Mouse (Mus musculus) olfactory bulb, adult 2 months (tissue): ENCODE results near the gene Ndufs7. TPM values are rescaled to one million over a fixed set of nuclear protein-coding genes. Genes with fewer than 3 reads are reported as not detected.

Experiments
- H3K27ac ChIP-seq: fragments of 200-500 bp; 2 replicates; pipeline ENCODE4 v1.5.1; 2012; ENCODE audit warnings: low read depth, low read length; ENCODE audit not compliant: insufficient read depth
- H3K4me1 ChIP-seq: fragments of 200-500 bp; 2 replicates; pipeline ENCODE4 v1.6.1; 2012; ENCODE audit warnings: low read length; ENCODE audit not compliant: control insufficient read depth, insufficient read depth
- H3K4me3 ChIP-seq: fragments of 200-500 bp; 2 replicates; pipeline ENCODE4 v1.5.1; 2012; ENCODE audit warnings: mild to moderate bottlenecking, low read depth, low read length, moderate library complexity; ENCODE audit not compliant: insufficient read depth
- CTCF ChIP-seq: fragments of 200-500 bp; IDR thresholded peaks from 2 replicates; pipeline ENCODE4 v1.5.1; 2012; ENCODE audit warnings: low read depth, mild to moderate bottlenecking, low read length, moderate library complexity; ENCODE audit not compliant: insufficient read depth
- POLR2A ChIP-seq: fragments of 200-500 bp; IDR thresholded peaks from 2 replicates; pipeline ENCODE4 v1.6.1; 2012; ENCODE audit warnings: mild to moderate bottlenecking, low read depth, low read length, moderate library complexity; ENCODE audit not compliant: insufficient read depth
- WGBS: fragments of 180-500 bp; shearing (Covaris S2); methylation state at CpG from one replicate; pipeline ENCODE4 v1.1.7; 2018; 5-methylcytosine and 5-hydroxymethylcytosine counted together
- polyA plus RNA-seq: library from polyadenylated mRNA; stranded (reverse); fragments of >200 nt; gene quantifications from 2 replicates; pipeline ENCODE4 v1.2.4, GENCODE M21; 2012; ENCODE audit warnings: low replicate concordance; ENCODE audit not compliant: missing spikeins, insufficient read depth, insufficient read length

Gene Ndufs7
- polyA plus RNA-seq, 1 experiment, result not detected

DNA sequence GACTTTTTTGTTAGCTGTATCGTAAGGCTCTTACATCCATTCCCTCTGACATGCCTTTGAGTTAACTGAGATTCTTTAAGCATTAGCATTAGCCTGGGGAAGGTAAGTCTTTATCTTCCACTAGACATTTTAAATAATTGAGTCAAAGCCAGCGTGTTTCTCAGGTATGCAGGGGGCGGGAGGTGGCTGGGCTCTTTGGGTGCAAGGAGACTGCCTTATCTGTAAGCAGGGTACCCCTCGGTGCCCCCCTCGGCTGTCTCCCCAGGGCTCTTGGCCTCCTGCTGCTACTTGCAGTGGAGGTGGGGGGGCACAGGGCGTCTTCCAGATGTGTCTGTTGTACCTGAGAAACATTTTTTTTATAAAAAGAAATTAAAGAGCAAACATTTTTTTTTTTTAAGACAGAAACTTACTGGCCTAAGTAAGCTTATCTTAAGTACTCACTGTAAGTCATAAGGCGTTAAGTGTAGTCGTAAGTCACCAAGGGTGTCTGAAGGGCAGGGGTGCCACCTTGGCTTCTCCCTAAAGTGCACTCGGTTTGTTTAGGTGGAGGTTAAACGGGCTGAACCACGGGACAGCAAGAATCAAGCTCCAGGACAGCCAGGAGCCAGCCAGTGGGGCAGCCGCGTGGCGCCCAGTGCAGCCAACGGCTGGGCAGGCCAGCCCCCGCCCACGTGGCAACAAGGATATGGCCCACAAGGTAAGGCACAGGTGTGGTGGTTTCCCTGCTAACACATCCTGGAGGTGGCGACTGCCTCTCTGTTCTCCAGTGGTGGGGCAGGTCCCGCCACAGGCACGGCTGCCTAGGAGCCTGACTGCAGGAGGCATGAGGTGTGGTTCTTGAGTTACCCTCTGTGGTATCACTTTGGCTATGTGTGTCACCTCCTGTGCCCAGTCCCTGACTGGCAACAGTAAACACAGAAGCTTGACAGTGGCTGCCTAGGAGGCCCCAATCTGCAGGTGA, 33.8 kb downstream of the Ndufs7 start:
- TF ChIP-seq POLR2A (no peak), CTCF (no peak)
- Histone ChIP-seq H3K4me3 (no peak overlapping the region), H3K4me1 (peaks cover 24% of the 10 kb centered on the region), H3K27ac (no peak overlapping the region)
- WGBS, result 86% methylated on average over 20 of the region's 20 CpGs

DNA sequence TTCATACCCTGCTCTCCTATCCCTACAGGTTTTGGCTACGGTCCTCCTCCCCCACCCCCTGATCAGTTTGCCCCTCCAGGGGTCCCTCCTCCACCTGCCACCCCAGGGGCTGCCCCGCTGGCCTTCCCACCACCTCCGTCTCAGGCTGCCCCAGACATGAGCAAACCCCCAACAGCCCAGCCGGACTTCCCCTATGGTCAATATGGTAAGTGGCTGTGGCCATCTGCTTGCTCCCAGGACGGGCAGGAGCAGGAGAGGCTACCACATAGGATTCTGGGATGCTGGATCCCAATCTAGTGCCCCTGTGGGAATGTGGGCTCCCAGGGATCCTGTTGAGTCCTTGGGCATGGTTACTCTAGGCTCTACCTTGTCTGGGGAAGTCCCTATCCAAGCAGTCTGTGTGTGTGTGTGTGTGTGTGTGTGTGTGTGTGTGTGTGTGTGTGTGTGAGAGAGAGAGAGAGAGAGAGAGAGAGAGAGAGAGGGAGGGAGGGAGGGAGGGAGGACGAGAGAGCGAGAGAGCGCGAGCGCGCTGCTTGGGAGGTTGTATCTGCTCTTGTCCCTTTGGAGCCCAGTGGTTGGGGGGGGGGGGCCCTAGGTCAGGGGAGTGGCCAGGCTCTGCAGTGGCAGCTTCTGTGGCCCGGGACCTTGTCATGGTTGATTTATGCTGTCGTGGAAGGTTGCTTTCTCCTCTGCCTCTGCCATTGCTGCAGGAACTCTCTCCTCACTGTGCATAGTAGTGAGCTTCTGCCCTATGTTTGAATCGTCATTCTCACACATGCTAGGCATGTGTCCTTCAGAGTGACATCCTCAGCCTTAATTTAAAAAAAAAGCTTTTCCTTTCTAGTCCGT, 36.5 kb downstream of the Ndufs7 start:
- Histone ChIP-seq H3K27ac (no peak overlapping the region), H3K4me3 (no peak overlapping the region), H3K4me1 (peaks cover 18% of the 10 kb centered on the region)
- TF ChIP-seq CTCF, result no peak
- no peak for TF ChIP-seq POLR2A
- 79% methylated on average over 9 of the region's 15 CpGs for WGBS

- Histone ChIP-seq H3K27ac (no peak overlapping the region), H3K4me3 (no peak overlapping the region), H3K4me1 (peaks cover 2% of the 10 kb centered on the region)
- WGBS, result 96% methylated on average over 12 of the region's 12 CpGs
- TF ChIP-seq CTCF, result no peak
- TF ChIP-seq POLR2A, result no peak
These were observed 39.2 kb downstream of the Ndufs7 start for GRCm38 (mm10) chr10:80288097-80288496.

DNA sequence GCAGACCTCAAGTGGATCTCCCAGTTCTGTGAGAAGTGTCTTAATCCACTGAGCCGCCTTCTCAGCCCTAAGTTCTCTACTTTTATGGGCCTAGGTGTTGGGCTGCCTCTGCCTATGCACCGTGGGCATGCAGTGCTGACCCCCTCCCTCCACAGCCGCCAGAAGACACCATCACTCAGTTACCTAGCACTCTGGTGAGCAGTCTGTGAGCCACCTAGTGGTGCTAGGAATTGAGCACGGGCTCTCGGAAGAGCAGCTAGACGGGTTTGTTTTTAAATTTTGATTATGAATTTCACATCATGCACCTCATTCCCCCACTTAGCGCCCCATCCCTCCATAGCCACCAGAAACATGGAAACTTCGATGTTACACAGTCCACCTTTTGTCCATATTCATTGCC, 39.7 kb downstream of the Ndufs7 start:
- WGBS, result 62% methylated on average over 8 of the region's 8 CpGs

DNA sequence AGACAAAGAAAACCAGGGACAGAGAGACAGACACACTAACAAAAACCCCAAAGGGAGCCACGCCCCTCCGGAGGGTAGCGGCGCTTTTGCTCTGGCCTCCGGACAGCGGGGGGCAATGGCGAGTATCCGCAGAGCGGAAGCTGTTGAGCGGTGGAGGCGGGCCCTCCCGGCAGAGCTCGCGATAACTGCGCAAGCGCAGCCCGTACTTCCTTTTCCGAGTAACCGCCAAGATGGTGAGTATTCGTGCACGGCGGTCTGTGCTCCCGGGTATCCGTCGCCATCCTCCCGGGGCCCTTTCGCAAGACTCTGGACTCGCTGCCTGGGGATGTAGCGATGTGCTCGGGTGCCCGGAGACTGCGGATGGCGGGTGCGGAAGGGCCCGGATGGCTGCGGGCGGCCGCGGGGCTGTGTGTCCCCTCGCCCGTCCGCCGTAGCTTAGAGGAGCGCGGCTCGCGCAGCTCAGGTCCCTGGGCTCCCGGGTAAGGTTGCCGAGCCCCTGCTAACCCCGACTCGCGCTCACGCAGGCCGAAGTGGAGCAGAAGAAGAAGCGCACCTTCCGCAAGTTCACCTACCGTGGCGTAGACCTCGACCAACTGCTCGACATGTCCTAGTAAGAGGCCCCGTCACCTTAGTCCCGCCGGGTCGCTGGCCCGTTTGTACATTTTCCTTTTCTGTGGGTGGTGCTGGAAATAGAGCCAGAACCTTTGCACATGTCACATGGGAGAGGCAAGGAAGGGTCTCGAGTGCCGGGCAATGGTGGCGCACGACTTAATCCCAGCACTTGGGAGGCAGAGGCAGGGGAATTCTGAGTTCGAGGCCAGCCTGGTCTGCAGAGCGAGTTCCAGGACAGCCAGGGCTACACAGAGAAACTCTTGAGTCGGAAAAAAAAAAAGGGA, 43.6 kb downstream of the Ndufs7 start, which contains the start of gene Rps15:
TSS of gene Rps15 (plus strand) at position 203 of the 896 bp plus-strand sequence.
- under 1% methylated on average over 72 of the region's 72 CpGs for WGBS
- TF ChIP-seq CTCF, result peak; percentile 46; the same call in 1 of the 2 replicates
- peak; percentile 92 for TF ChIP-seq POLR2A
- peak within 1 kb of the TSS; percentile 77; the same call in 1 of the 2 replicates for H3K27ac ChIP-seq
- peak within 1 kb of the TSS; percentile 91 for H3K4me3 ChIP-seq
- peaks cover 31% of the 10 kb centered on the region for H3K4me1 ChIP-seq

More for the DNA sequence above, 39.7 kb downstream of the Ndufs7 start:
- TF ChIP-seq CTCF (no peak), POLR2A (no peak)
- Histone ChIP-seq H3K4me3 (no peak overlapping the region), H3K4me1 (peaks cover 8% of the 10 kb centered on the region), H3K27ac (no peak overlapping the region)

GRCm38 (mm10) chr10:80293325-80293724, 44.4 kb downstream of the Ndufs7 start:
- H3K4me1 ChIP-seq, result peaks cover 39% of the 10 kb centered on the region
- H3K27ac ChIP-seq, result no peak overlapping the region
- 11% methylated on average over 14 of the region's 14 CpGs for WGBS
- H3K4me3 ChIP-seq, result peak overlapping the region; percentile 91
- no peak for TF ChIP-seq POLR2A
- no peak for TF ChIP-seq CTCF

DNA sequence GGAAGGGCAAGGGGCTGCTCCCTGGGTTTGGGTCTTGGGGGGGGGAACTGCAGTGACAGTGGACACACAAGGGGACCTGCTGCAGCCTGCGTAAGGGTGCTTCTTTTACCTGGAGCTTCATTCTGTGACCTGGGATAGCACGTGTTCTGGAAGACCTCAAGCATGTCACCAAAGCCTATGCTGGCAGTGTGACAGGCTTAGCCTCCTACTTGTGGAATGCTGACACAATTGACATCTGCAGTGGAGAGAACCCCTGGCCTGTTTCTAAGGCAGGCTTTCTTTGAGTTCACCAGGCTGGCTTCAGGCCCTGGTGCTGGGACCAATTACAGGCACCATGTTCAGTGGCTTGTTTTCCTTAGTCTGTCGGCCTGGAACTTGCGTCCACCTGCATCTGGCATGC, 45.4 kb downstream of the Ndufs7 start:
- 74% methylated on average over 4 of the region's 4 CpGs for WGBS

GRCm38 (mm10) chr10:80294788-80295303, 45.9 kb downstream of the Ndufs7 start:
- Histone ChIP-seq H3K27ac (no peak overlapping the region), H3K4me1 (peaks cover 47% of the 10 kb centered on the region), H3K4me3 (no peak overlapping the region)
- TF ChIP-seq POLR2A, result no peak
- no peak for TF ChIP-seq CTCF
- 57% methylated on average over 7 of the region's 7 CpGs for WGBS

More for the DNA sequence above, 45.4 kb downstream of the Ndufs7 start:
- Histone ChIP-seq H3K4me1 (peaks cover 43% of the 10 kb centered on the region), H3K4me3 (no peak overlapping the region), H3K27ac (no peak overlapping the region)
- no peak for TF ChIP-seq POLR2A
- no peak for TF ChIP-seq CTCF
